Mouse (Mus musculus) embryonic facial prominence, embryonic 11.5 days (tissue): ENCODE results near the gene Cfap74. TPM values are rescaled to one million over a fixed set of nuclear protein-coding genes. Genes with fewer than 3 reads are reported as not detected.

Experiments
- ATAC-seq: fragments of 200-750 bp; cut with Nextera tagmentation; replicated peaks from 2 replicates; pipeline ENCODE4 v1.8.0; 2017; ENCODE audit warnings: low read depth; ENCODE audit not compliant: insufficient number of reproducible peaks, low FRiP score, low TSS enrichment
- DNase-seq: peaks from one replicate; pipeline ENCODE4 v3.0.0-alpha.2; 2015; ENCODE audit warnings: low spot score
- H3K27ac ChIP-seq: fragments of 300-500 bp; sonication (generic); replicated peaks from 2 replicates; pipeline ENCODE4 v1.5.1; 2014; ENCODE audit warnings: mild to moderate bottlenecking, low read depth, low read length, control low read depth
- H3K27me3 ChIP-seq: fragments of 300-500 bp; sonication (generic); 2 replicates; pipeline ENCODE4 v1.6.1; 2014; ENCODE audit warnings: mild to moderate bottlenecking, low read length, moderate library complexity, mixed read lengths; ENCODE audit not compliant: control insufficient read depth, insufficient read depth
- H3K36me3 ChIP-seq: fragments of 300-500 bp; sonication (generic); replicated peaks from 2 replicates; pipeline ENCODE4 v1.6.1; 2014; ENCODE audit warnings: low read depth, mild to moderate bottlenecking, low read length, moderate library complexity, mixed read lengths; ENCODE audit not compliant: control insufficient read depth, insufficient read depth
- H3K4me1 ChIP-seq: fragments of 300-500 bp; sonication (generic); 2 replicates; pipeline ENCODE4 v1.6.1; 2014; ENCODE audit warnings: low read length, mixed read lengths; ENCODE audit not compliant: control insufficient read depth, insufficient read depth
- H3K4me2 ChIP-seq: fragments of 300-500 bp; sonication (generic); 2 replicates; pipeline ENCODE4 v1.6.1; 2014; ENCODE audit warnings: low read depth, mild to moderate bottlenecking, control low read depth, low read length, moderate library complexity
- H3K4me3 ChIP-seq: fragments of 300-500 bp; sonication (generic); 2 replicates; pipeline ENCODE4 v1.5.1; 2014; ENCODE audit warnings: low read depth, low read length, control low read depth
- H3K9ac ChIP-seq: fragments of 300-500 bp; sonication (generic); replicated peaks from 2 replicates; pipeline ENCODE4 v1.6.1; 2014; ENCODE audit warnings: mild to moderate bottlenecking, control low read depth, low read length
- H3K9me3 ChIP-seq: fragments of 300-500 bp; sonication (generic); replicated peaks from 2 replicates; pipeline ENCODE4 v1.6.1; 2016; ENCODE audit warnings: mild to moderate bottlenecking, low read length, inconsistent platforms, mixed read lengths; ENCODE audit not compliant: control insufficient read depth
- WGBS: fragments of 180-500 bp; shearing (Covaris S2); extraction: QIAGEN DNeasy Blood & Tissue Kit; methylation state at CpG from one replicate; pipeline ENCODE4 v1.1.7; 2014; 5-methylcytosine and 5-hydroxymethylcytosine counted together
- polyA plus RNA-seq: library from polyadenylated mRNA; unstranded; fragments of >200 nt; fragmentation: Nextera tagmentation; extraction: Ambion mirVana; gene quantifications from 2 replicates; pipeline ENCODE4 v1.2.1, GENCODE M21; 2014

The Cfap74 gene
- polyA plus RNA-seq, 1 experiment from 2014 or later = 5.6 TPM

GRCm38 (mm10) chr4:155432358-155432757 lies 23.4 kb downstream of the Cfap74 start:
- Histone ChIP-seq H3K27ac (no peak overlapping the region), H3K36me3 (no peaks in the 10 kb centered on the region), H3K4me1 (no peaks in the 10 kb centered on the region), H3K27me3 (no peaks in the 10 kb centered on the region), H3K9me3 (no peaks in the 10 kb centered on the region), H3K4me3 (no peak overlapping the region), H3K4me2 (no peak overlapping the region), H3K9ac (no peak overlapping the region)
- ATAC-seq (no peak), DNase-seq (no peak)
- 90% methylated on average over 6 of the region's 6 CpGs for WGBS

DNA sequence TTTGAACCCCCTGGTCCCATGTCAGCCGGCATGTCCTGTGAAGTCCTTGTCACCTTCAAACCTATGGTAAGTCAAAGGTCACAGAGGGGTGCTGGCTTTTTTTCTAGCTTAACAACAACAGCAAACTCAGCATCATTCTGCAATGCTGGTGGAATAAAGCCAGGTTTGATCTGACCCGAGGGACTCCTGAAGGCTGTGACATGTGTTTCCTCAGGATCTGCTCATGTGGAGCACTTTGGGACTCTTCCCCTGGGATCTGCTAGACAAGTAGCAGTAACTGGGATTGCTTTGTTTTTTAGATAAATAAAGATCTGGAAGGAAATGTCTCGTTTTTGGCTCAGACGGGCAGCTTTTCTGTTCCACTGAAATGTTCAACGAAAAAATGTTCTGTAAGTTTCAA lies 25.0 kb downstream of the Cfap74 start:
- Histone ChIP-seq H3K9me3 (no peaks in the 10 kb centered on the region), H3K36me3 (no peaks in the 10 kb centered on the region), H3K27me3 (no peaks in the 10 kb centered on the region), H3K27ac (no peak overlapping the region), H3K4me2 (no peak overlapping the region), H3K4me3 (no peak overlapping the region), H3K9ac (no peak overlapping the region), H3K4me1 (no peaks in the 10 kb centered on the region)
- DNase-seq = no peak
- WGBS = 77% methylated on average over 5 of the region's 5 CpGs
- ATAC-seq = no peak

GRCm38 (mm10) chr4:155442808-155443207 lies 33.8 kb downstream of the Cfap74 start:
- Histone ChIP-seq H3K27me3 (no peaks in the 10 kb centered on the region), H3K36me3 (no peaks in the 10 kb centered on the region), H3K4me2 (no peak overlapping the region), H3K4me3 (no peak overlapping the region), H3K9ac (no peak overlapping the region), H3K9me3 (no peaks in the 10 kb centered on the region), H3K4me1 (no peaks in the 10 kb centered on the region), H3K27ac (no peak overlapping the region)
- DNase-seq (no peak), ATAC-seq (no peak)
- WGBS = 68% methylated on average over 3 of the region's 3 CpGs

DNA sequence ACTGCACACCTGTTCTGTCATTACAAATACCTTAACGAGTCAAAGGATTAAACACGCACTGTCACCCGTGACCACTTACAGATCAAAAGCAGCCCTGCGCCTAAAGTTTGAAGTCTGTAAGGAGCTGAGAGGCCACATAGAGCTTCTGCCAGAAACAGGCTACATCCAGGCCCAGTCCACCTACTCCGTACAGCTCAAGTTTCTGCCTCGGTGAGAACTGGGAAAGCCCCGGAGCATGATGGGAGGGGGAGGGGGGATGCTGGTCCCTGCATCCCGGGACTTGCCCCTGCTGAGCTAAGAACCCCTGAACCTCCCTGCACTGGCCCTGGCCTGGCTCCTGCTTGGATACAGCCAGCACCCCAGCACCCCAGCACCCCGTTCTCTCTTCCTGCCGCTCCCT lies 42.6 kb downstream of the Cfap74 start:
- Histone ChIP-seq H3K36me3 (no peaks in the 10 kb centered on the region), H3K4me1 (no peaks in the 10 kb centered on the region), H3K27ac (no peak overlapping the region), H3K27me3 (no peaks in the 10 kb centered on the region), H3K4me2 (no peak overlapping the region), H3K9ac (no peak overlapping the region), H3K9me3 (no peaks in the 10 kb centered on the region), H3K4me3 (no peak overlapping the region)
- DNase-seq (peak; percentile 61), ATAC-seq (0 out of 2 replicates have a peak, but pooled peaks have one; percentile 34)
- 39% methylated on average over 10 of the region's 10 CpGs for WGBS

DNA sequence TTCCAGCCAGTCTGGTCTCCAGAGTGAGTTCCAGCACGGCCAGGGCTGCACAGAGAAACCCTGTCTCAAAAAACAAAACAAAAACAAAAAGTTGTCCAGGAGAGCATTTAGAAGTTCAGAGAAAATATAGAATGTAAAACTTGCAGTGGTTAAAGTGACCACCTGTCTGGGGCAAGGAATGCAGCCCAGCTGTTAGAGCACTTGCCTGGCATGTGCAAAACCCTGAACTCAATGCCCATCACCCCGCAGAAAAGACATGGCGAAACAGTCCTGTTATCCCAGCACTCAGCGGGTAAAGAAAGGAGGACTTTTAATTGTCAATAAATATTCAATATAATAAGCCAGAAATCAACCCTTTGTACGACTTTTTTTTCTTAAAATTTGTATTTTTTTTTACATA lies 49.6 kb downstream of the Cfap74 start:
- Histone ChIP-seq H3K4me1 (no peaks in the 10 kb centered on the region), H3K36me3 (no peaks in the 10 kb centered on the region), H3K4me3 (no peak overlapping the region), H3K9me3 (no peaks in the 10 kb centered on the region), H3K27me3 (no peaks in the 10 kb centered on the region), H3K9ac (no peak overlapping the region), H3K27ac (no peak overlapping the region), H3K4me2 (no peak overlapping the region)
- no peak for ATAC-seq
- DNase-seq = no peak
- WGBS = 80% methylated on average over 5 of the region's 5 CpGs

- H3K27ac ChIP-seq = no peak overlapping the region
- DNase-seq = no peak
- no peaks in the 10 kb centered on the region for H3K36me3 ChIP-seq
- no peak overlapping the region for H3K4me2 ChIP-seq
- no peaks in the 10 kb centered on the region for H3K4me1 ChIP-seq
- H3K9ac ChIP-seq = no peak overlapping the region
- no peak overlapping the region for H3K4me3 ChIP-seq
- H3K9me3 ChIP-seq = no peaks in the 10 kb centered on the region
- H3K27me3 ChIP-seq = no peaks in the 10 kb centered on the region
- 83% methylated on average over 13 of the region's 13 CpGs for WGBS
- ATAC-seq = no peak
Measured at GRCm38 (mm10) chr4:155463050-155463449, 54.1 kb downstream of the Cfap74 start.

DNA sequence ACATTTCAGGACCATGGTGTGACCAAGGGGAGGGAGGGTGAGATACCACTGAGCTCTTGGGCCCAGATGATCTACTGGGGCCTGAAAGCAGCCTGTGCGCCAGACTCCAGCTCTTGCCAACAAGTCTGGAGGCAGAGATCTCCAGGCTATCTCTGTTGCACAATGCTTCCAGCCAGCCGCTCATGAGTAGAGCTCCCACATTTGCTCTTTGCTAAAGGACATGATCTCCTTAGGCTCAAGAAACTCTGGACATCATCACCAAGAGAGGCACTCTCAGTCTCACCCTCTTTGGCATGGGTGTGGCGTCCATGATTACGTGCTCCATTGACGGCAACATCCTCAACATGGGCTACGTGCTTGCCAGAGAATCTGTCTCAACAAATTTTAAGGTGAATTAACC lies 54.6 kb downstream of the Cfap74 start:
- no peaks in the 10 kb centered on the region for H3K36me3 ChIP-seq
- 87% methylated on average over 6 of the region's 6 CpGs for WGBS
- no peak overlapping the region for H3K27ac ChIP-seq
- H3K4me2 ChIP-seq = no peak overlapping the region
- ATAC-seq (no peak), DNase-seq (no peak)
- H3K4me1 ChIP-seq = no peaks in the 10 kb centered on the region
- H3K9me3 ChIP-seq = no peaks in the 10 kb centered on the region
- no peaks in the 10 kb centered on the region for H3K27me3 ChIP-seq
- H3K9ac ChIP-seq = no peak overlapping the region
- no peak overlapping the region for H3K4me3 ChIP-seq

DNA sequence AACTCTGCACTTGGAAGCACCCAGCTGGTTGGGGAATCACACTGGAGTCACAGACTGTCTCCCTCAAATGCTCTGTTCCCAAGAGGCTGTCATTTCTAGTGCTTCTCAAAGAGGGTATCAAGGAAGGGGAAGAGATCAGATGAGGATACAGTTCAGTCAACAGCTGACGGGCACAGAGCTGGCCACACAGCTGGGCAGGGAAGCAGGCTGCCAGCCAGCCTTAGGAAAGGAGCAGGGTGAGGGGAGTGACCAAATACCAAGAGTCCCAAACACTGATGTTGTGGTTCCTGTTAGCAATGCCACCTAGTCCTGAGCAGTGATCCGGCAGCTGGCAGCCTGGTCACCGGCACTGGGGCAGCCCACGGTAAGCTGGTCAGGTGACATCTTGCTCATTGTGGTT lies 55.1 kb downstream of the Cfap74 start:
- 89% methylated on average over 4 of the region's 4 CpGs for WGBS
- ATAC-seq (no peak), DNase-seq (no peak)
- no peak overlapping the region for H3K9ac ChIP-seq
- H3K36me3 ChIP-seq = no peaks in the 10 kb centered on the region
- no peaks in the 10 kb centered on the region; the same call in 1 of the 2 replicates for H3K27me3 ChIP-seq
- no peaks in the 10 kb centered on the region; the same call in 1 of the 2 replicates for H3K4me1 ChIP-seq
- H3K9me3 ChIP-seq = no peaks in the 10 kb centered on the region
- no peak overlapping the region for H3K4me2 ChIP-seq
- no peak overlapping the region for H3K4me3 ChIP-seq
- H3K27ac ChIP-seq = no peak overlapping the region
